ENCODE assay signal across 8 mouse cellular contexts in genomic region chr5:124439447-124440093, GRCm38 (mm10). TPM values are rescaled to one million over a fixed set of nuclear protein-coding genes. Genes with fewer than 3 reads are reported as not detected.
A peak's percentile ranks its signal among the peaks of the same experiment; 100 is the strongest.
DNase-seq lines count a peak whose midpoint lies in the region; ATAC-seq and TF ChIP-seq lines count a peak whose summit lies in the region.

Gene Kmt5a, plus strand, starts transcription at chr5:124439930.

- DNase-seq in G1E (ENCODE audit: low spot score), result peak; percentile 92
- peak; percentile 94 to 96 for DNase-seq in cerebellum, adult 18-20 months
- DNase-seq in heart, postnatal 36 days, result peak; percentile 93 to 95
- peak; percentile 95 to 96 for DNase-seq in layer of hippocampus, adult 2 months (ENCODE audit: low spot score in 2 of 2)
- DNase-seq in lung, embryonic 14.5 days, result peak; percentile 98
- peak; percentile 94 for DNase-seq in thymus, adult 2 months

- no peak for TF ChIP-seq POLR2A in olfactory bulb, adult 2 months (IDR thresholded peaks at IDR 0.05; ENCODE audit: insufficient read depth, low read depth, low read length)
- TF ChIP-seq POLR2A in thymus, adult 2 months (IDR thresholded peaks at IDR 0.05; ENCODE audit: control insufficient read depth, extremely low read depth, insufficient read depth, low read length, poor library complexity), result no peak

- intact Hi-C loops in heart, postnatal 36 days (cut with DNase I), result no loop called here

- peak within 1 kb of the TSS; percentile 38 for H3K27ac ChIP-seq in forebrain, embryonic 16.5 days (ENCODE audit: low read length)
- H3K27ac ChIP-seq in layer of hippocampus, adult 2 months, result peak within 1 kb of the TSS; percentile 89
- H3K27ac ChIP-seq in lung, embryonic 14.5 days (ENCODE audit: low read depth), result peak within 1 kb of the TSS; percentile 88
- H3K27ac ChIP-seq in olfactory bulb, adult 2 months (ENCODE audit: insufficient read depth, low read depth, low read length), result 0 out of 2 replicates have a peak within 1 kb of the TSS, but pooled peaks have one; percentile 28
- H3K27ac ChIP-seq in thymus, adult 2 months (ENCODE audit: control insufficient read depth, insufficient read depth, low read length), result peak within 1 kb of the TSS; percentile 39

- peak within 1 kb of the TSS; percentile 82 for H3K4me3 ChIP-seq in G1E (ENCODE audit: low read depth, low read length)
- H3K4me3 ChIP-seq in forebrain, embryonic 16.5 days (replicated peaks; ENCODE audit: low read length), result peak within 1 kb of the TSS; percentile 63
- H3K4me3 ChIP-seq in layer of hippocampus, adult 2 months, result peak within 1 kb of the TSS; percentile 91
- H3K4me3 ChIP-seq in lung, embryonic 14.5 days (ENCODE audit: low read depth, low read length), result peak within 1 kb of the TSS; percentile 70
- peak within 1 kb of the TSS; percentile 95 for H3K4me3 ChIP-seq in olfactory bulb, adult 2 months (ENCODE audit: insufficient read depth, low read depth, low read length)
- H3K4me3 ChIP-seq in thymus, adult 2 months (ENCODE audit: control insufficient read depth, insufficient read depth, low read length), result peak within 1 kb of the TSS; percentile 92

- 0 out of 2 replicates have a peak, but pooled peaks cover 2% of the 10 kb centered on the region for H3K9me3 ChIP-seq in G1E (replicated peaks)
- no peaks in the 10 kb centered on the region for H3K9me3 ChIP-seq in forebrain, embryonic 16.5 days (ENCODE audit: control insufficient read depth, low read length)
- H3K9me3 ChIP-seq in lung, embryonic 14.5 days (ENCODE audit: low read depth, low read length), result no peaks in the 10 kb centered on the region

- peaks cover 19% of the 10 kb centered on the region for H3K36me3 ChIP-seq in G1E (replicated peaks)
- no peaks in the 10 kb centered on the region for H3K36me3 ChIP-seq in forebrain, embryonic 16.5 days (ENCODE audit: control insufficient read depth, insufficient read depth)
- no peaks in the 10 kb centered on the region for H3K36me3 ChIP-seq in lung, embryonic 14.5 days (ENCODE audit: insufficient read depth)
- no peaks in the 10 kb centered on the region for H3K36me3 ChIP-seq in thymus, adult 2 months (ENCODE audit: control insufficient read depth, insufficient read depth, low read length)

- no peak for TF ChIP-seq CTCF in G1E (IDR thresholded peaks at IDR 0.05; ENCODE audit: low read depth, low read length)
- TF ChIP-seq CTCF in layer of hippocampus, adult 2 months (conservative IDR thresholded peaks at IDR 0.05), result no peak
- no peak; the same call in 1 of the 2 replicates for TF ChIP-seq CTCF in lung, embryonic 14.5 days (IDR thresholded peaks at IDR 0.05; ENCODE audit: low read depth)
- peak; percentile 36; the same call in 1 of the 2 replicates for TF ChIP-seq CTCF in olfactory bulb, adult 2 months (IDR thresholded peaks at IDR 0.05; ENCODE audit: insufficient read depth, low read depth, low read length)
- no peak for TF ChIP-seq CTCF in thymus, adult 2 months (IDR thresholded peaks at IDR 0.05; ENCODE audit: borderline replicate concordance, control insufficient read depth, extremely low read depth, insufficient read depth, low read length, poor library complexity)

- H3K4me1 ChIP-seq in G1E (ENCODE audit: insufficient read depth, low read depth, low read length), result peaks cover 37% of the 10 kb centered on the region
- peaks cover 11% of the 10 kb centered on the region for H3K4me1 ChIP-seq in forebrain, embryonic 16.5 days (replicated peaks; ENCODE audit: control insufficient read depth, insufficient read depth, low read length)
- H3K4me1 ChIP-seq in lung, embryonic 14.5 days (ENCODE audit: insufficient read depth), result no peaks in the 10 kb centered on the region
- H3K4me1 ChIP-seq in olfactory bulb, adult 2 months (ENCODE audit: control insufficient read depth, insufficient read depth, low read length), result peaks cover 11% of the 10 kb centered on the region
- H3K4me1 ChIP-seq in thymus, adult 2 months (replicated peaks; ENCODE audit: control insufficient read depth, insufficient read depth, low read length), result peaks cover 12% of the 10 kb centered on the region

- H3K9ac ChIP-seq in forebrain, embryonic 16.5 days (replicated peaks; ENCODE audit: low read depth, low read length), result peak within 1 kb of the TSS; percentile 67
- H3K9ac ChIP-seq in lung, embryonic 14.5 days, result peak within 1 kb of the TSS; percentile 76

- WGBS in forebrain, embryonic 16.5 days, result 2% methylated on average over 34 of the region's 34 CpGs
- under 1% methylated on average over 34 of the region's 34 CpGs for WGBS in lung, embryonic 14.5 days
- WGBS in olfactory bulb, adult 2 months, result 1% methylated on average over 34 of the region's 34 CpGs
- WGBS in thymus, adult 2 months, result under 1% methylated on average over 34 of the region's 34 CpGs

- no peaks in the 10 kb centered on the region for H3K27me3 ChIP-seq in G1E (ENCODE audit: insufficient read depth, low read length)
- no peaks in the 10 kb centered on the region for H3K27me3 ChIP-seq in forebrain, embryonic 16.5 days (replicated peaks; ENCODE audit: control insufficient read depth, insufficient read depth, low read length)
- H3K27me3 ChIP-seq in lung, embryonic 14.5 days (ENCODE audit: insufficient read depth, low read length), result no peaks in the 10 kb centered on the region
- H3K27me3 ChIP-seq in thymus, adult 2 months (ENCODE audit: control insufficient read depth, insufficient read depth, low read length), result no peaks in the 10 kb centered on the region

- peak within 1 kb of the TSS; percentile 92 for H3K4me2 ChIP-seq in forebrain, embryonic 16.5 days (ENCODE audit: low read length)
- H3K4me2 ChIP-seq in lung, embryonic 14.5 days, result peak within 1 kb of the TSS; percentile 94

- ATAC-seq in G1E (ENCODE audit: extremely low read depth, insufficient number of reproducible peaks, low FRiP score, poor library complexity, severe bottlenecking), result peak; percentile 97
- ATAC-seq in forebrain, embryonic 16.5 days, result peak; percentile 98
- ATAC-seq in lung, embryonic 14.5 days (ENCODE audit: insufficient read depth), result peak; percentile 98

RNA-seq across cellular contexts. Expression of gene Kmt5a, which starts in this region (rescaled TPM):
- total RNA-seq in G1E (2014; fragmentation: Nextera tagmentation) (504 and 585 TPM in 2 replicates), G1E (2017) (85.1 and 91.8 TPM in 2 replicates)
- polyA plus RNA-seq in G1E (2012), result 293 and 320 TPM in 2 replicates
- polyA plus RNA-seq in forebrain, embryonic 16.5 days (2015; fragmentation: Nextera tagmentation; extraction: Ambion mirVana), result 21.5 and 21.9 TPM in 2 replicates
- total RNA-seq in heart, postnatal 36 days (2021), result 100 to 1,000 TPM; 191 to 237 TPM
- 10 to 100 TPM; 55.8 to 70.3 TPM for total RNA-seq in layer of hippocampus, adult 2 months (2021)
- polyA plus RNA-seq in lung, embryonic 14.5 days (2014; fragmentation: Nextera tagmentation; extraction: Ambion mirVana), result 87.7 and 97.5 TPM in 2 replicates
- polyA plus RNA-seq in olfactory bulb, adult 2 months (2012; ENCODE audit: insufficient read depth, insufficient read length, low replicate concordance, missing spikeins), result 371 TPM in 1 of 2 replicates, not detected in the other
- polyA plus RNA-seq in thymus, adult 2 months (2012; rRNA removed), result 76.5 and 92.5 TPM in 2 replicates

Comparison
In these comparisons a context has a peak if more than half of its experiments do, and no peak if none do; other contexts are left out.
1. Peak in every context shown above with its lines: DNase-seq, ATAC-seq, H3K4me3 ChIP-seq and H3K27ac ChIP-seq.
2. H3K27ac ChIP-seq: peak in every context shown above with its lines; median percentile 89 in layer of hippocampus, adult 2 months; 88 in lung, embryonic 14.5 days; 39 in thymus, adult 2 months; 38 in forebrain, embryonic 16.5 days; 28 in olfactory bulb, adult 2 months.